Mouse (Mus musculus) kidney, postnatal 0 days (tissue): ENCODE results near the gene Sox15. TPM values are rescaled to one million over a fixed set of nuclear protein-coding genes. Genes with fewer than 3 reads are reported as not detected.

Experiments
- ATAC-seq: fragments of 200-750 bp; cut with Nextera tagmentation; replicated peaks from 2 replicates; pipeline ENCODE4 v1.8.0; 2017; ENCODE audit warnings: low read depth, moderate number of reproducible peaks, moderate TSS enrichment, moderate library complexity; ENCODE audit not compliant: low FRiP score
- DNase-seq: peaks from one replicate; pipeline ENCODE4 v3.0.0-alpha.2; 2016; ENCODE audit warnings: low spot score
- H3K27ac ChIP-seq: fragments of 300-500 bp; sonication (generic); 2 replicates; pipeline ENCODE4 v1.5.1; 2014; ENCODE audit warnings: mild to moderate bottlenecking
- H3K27me3 ChIP-seq: fragments of 300-500 bp; sonication (generic); 2 replicates; pipeline ENCODE4 v1.6.1; 2014; ENCODE audit warnings: low read length, mixed read lengths; ENCODE audit not compliant: insufficient read depth
- H3K36me3 ChIP-seq: fragments of 300-500 bp; sonication (generic); 2 replicates; pipeline ENCODE4 v1.6.1; 2014; ENCODE audit warnings: low read length, mixed read lengths; ENCODE audit not compliant: insufficient read depth
- H3K4me1 ChIP-seq: fragments of 300-500 bp; sonication (generic); replicated peaks from 2 replicates; pipeline ENCODE4 v1.6.1; 2014; ENCODE audit warnings: antibody characterized with exemption, low read length, mixed read lengths; ENCODE audit not compliant: insufficient read depth
- H3K4me2 ChIP-seq: fragments of 300-500 bp; sonication (generic); 2 replicates; pipeline ENCODE4 v1.6.1; 2014; ENCODE audit warnings: mild to moderate bottlenecking, low read length, moderate library complexity, mixed read lengths
- H3K4me3 ChIP-seq: fragments of 300-500 bp; sonication (generic); replicated peaks from 2 replicates; pipeline ENCODE4 v1.5.1; 2014; ENCODE audit warnings: low read depth, low read length
- H3K9ac ChIP-seq: fragments of 300-500 bp; sonication (generic); 2 replicates; pipeline ENCODE4 v1.6.1; 2014; ENCODE audit warnings: low read depth, low read length
- H3K9me3 ChIP-seq: fragments of 300-500 bp; sonication (generic); replicated peaks from 2 replicates; pipeline ENCODE4 v1.6.1; 2016; ENCODE audit warnings: low read length, inconsistent platforms, mixed read lengths
- CTCF ChIP-seq: IDR thresholded peaks from 2 replicates; pipeline ENCODE4 v1.5.1; 2016; ENCODE audit warnings: antibody characterized with exemption, low read depth, mild to moderate bottlenecking, moderate library complexity
- WGBS: fragments of 180-500 bp; shearing (Covaris S2); extraction: QIAGEN DNeasy Blood & Tissue Kit; methylation state at CpG from one replicate; pipeline ENCODE4 v1.1.7; 2014; 5-methylcytosine and 5-hydroxymethylcytosine counted together
- polyA plus RNA-seq: library from polyadenylated mRNA; unstranded; fragments of >200 nt; fragmentation: Nextera tagmentation; extraction: Ambion mirVana; gene quantifications from 2 replicates; pipeline ENCODE4 v1.2.1, GENCODE M21; 2015

Sox15 gene
- polyA plus RNA-seq, 1 experiment from 2014 or later, result 0.28 TPM

- WGBS, result under 1% methylated on average over 78 of the region's 80 CpGs
- H3K4me3 ChIP-seq, result peak within 1 kb of the TSS; percentile 85
- ATAC-seq, result peak; percentile 93
Observed at GRCm38 (mm10) chr11:69681314-69682208, 26.4 kb downstream of the Sox15 start, which contains the start of gene Senp3. Gene Senp3 (minus strand): TSS chr11:69682084.

DNA sequence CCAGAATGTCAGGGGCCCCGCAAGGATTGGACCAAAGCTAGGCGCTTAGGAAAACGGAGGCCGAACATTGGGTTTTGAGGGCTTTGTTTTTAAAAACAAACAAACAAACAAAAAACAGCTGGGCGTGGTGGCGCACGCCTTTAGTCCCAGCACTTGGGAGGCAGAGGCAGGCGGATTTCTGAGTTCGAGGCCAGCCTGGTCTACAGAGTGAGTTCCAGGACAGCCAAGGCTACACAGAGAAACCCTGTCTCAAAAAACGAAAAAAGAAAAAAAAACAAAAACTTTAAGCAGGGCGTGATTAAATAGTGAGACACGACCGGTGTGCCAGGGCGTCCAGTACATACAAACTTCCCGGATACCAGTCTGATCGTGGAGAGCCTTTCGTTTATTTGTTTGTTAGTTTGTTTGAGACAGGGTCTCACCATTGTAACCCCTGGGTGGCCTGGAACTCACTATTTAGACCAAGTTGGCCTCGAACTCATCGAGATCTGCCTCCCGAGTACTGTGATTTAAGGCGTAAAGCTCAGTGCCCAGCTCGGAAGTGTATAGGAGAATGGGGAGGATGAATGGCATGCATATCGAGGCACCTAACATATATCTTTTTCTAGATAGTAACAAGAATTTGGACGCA lies 27.2 kb downstream of the Sox15 start:
- H3K9me3 ChIP-seq, result no peaks in the 10 kb centered on the region
- H3K9ac ChIP-seq, result peak overlapping the region; percentile 51; the same call in 1 of the 2 replicates
- ATAC-seq, result no peak
- H3K4me2 ChIP-seq, result peak overlapping the region; percentile 90
- peaks cover 23% of the 10 kb centered on the region for H3K4me1 ChIP-seq
- H3K36me3 ChIP-seq, result peaks cover 17% of the 10 kb centered on the region; the same call in 1 of the 2 replicates
- no peak for DNase-seq
- peak overlapping the region; percentile 90 for H3K27ac ChIP-seq
- no peaks in the 10 kb centered on the region for H3K27me3 ChIP-seq
- TF ChIP-seq CTCF, result no peak
- 23% methylated on average over 24 of the region's 24 CpGs for WGBS
- H3K4me3 ChIP-seq, result peak overlapping the region; percentile 85

More at GRCm38 (mm10) chr11:69681314-69682208, 26.4 kb downstream of the Sox15 start, which contains the start of gene Senp3:
- Histone ChIP-seq H3K9ac (peak within 1 kb of the TSS; percentile 87), H3K27me3 (no peaks in the 10 kb centered on the region), H3K36me3 (peaks cover 21% of the 10 kb centered on the region; the same call in 1 of the 2 replicates), H3K27ac (peak within 1 kb of the TSS; percentile 90), H3K4me1 (peaks cover 20% of the 10 kb centered on the region), H3K4me2 (peak within 1 kb of the TSS; percentile 90), H3K9me3 (no peaks in the 10 kb centered on the region)
- TF ChIP-seq CTCF, result no peak
- DNase-seq, result peak; percentile 98

DNA sequence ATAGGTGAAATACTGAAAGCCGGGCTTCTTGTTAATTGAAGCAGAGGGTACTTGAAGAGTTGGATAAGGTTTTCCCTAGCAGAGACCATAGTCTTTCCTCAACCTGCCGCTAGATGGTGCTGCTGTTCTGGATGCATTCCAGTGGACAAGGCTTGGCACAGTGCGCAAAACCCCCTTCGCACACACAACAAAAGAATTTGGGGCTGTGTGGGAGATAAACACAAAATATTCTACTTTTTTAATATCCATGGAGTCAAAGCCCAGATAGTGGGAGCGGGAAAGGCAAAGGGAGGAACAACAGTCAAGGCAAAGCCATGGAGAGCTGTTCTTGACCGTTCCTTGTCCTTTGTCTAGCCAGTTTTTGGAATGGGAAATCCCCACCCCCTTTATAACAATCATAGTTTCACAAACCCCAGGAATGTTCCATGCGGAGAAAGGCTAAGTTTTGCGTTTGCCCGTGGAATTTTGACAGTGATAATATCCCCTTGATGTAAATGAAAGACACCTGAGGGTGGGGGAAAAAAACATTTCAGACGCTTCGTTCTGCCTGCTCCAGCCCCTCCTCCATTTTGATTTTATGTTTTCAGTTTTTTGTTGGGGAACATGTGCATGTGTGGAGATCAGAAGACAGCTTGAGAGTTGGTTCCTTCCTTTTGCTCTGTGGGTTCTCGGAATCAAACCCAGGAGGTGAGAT lies 27.9 kb downstream of the Sox15 start:
- no peak overlapping the region; the same call in 1 of the 2 replicates for H3K4me3 ChIP-seq
- H3K27ac ChIP-seq, result peak overlapping the region; percentile 90
- peak overlapping the region; percentile 33; the same call in 1 of the 2 replicates for H3K9ac ChIP-seq
- H3K4me2 ChIP-seq, result peak overlapping the region; percentile 90
- ATAC-seq (no peak), DNase-seq (peak; percentile 97)
- WGBS, result 16% methylated on average over 12 of the region's 12 CpGs
- H3K27me3 ChIP-seq, result no peaks in the 10 kb centered on the region
- H3K4me1 ChIP-seq, result peaks cover 23% of the 10 kb centered on the region
- peaks cover 10% of the 10 kb centered on the region; the same call in 1 of the 2 replicates for H3K36me3 ChIP-seq
- TF ChIP-seq CTCF, result peak; percentile 99
- H3K9me3 ChIP-seq, result no peaks in the 10 kb centered on the region

DNA sequence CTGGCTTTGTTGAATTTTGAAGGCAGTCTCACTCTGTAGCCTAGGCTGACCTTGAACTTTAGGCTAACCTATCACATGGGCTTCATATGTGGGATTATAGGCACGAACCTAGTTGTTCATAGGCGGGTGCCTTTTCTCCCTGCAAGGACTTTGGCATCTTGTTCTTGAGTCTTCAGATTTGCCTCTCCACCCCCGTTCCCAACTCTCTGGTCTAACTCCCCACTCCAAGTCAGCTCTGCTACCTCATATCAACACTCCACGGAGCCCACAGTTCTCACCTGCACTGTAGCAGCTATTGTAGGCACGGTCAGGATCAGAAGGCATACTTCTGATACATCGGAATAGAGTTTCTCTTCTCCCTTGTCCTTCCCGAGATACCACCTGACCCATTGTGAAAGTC lies 28.5 kb downstream of the Sox15 start:
- no peak overlapping the region for H3K4me3 ChIP-seq
- peak overlapping the region; percentile 65; the same call in 1 of the 2 replicates for H3K27ac ChIP-seq
- H3K4me1 ChIP-seq, result peaks cover 23% of the 10 kb centered on the region
- H3K4me2 ChIP-seq, result no peak overlapping the region
- no peak for TF ChIP-seq CTCF
- no peak for ATAC-seq
- H3K9me3 ChIP-seq, result no peaks in the 10 kb centered on the region
- no peak for DNase-seq
- 74% methylated on average over 7 of the region's 7 CpGs for WGBS
- no peaks in the 10 kb centered on the region for H3K27me3 ChIP-seq
- 0 out of 2 replicates have a peak, but pooled peaks cover 6% of the 10 kb centered on the region for H3K36me3 ChIP-seq
- no peak overlapping the region for H3K9ac ChIP-seq

DNA sequence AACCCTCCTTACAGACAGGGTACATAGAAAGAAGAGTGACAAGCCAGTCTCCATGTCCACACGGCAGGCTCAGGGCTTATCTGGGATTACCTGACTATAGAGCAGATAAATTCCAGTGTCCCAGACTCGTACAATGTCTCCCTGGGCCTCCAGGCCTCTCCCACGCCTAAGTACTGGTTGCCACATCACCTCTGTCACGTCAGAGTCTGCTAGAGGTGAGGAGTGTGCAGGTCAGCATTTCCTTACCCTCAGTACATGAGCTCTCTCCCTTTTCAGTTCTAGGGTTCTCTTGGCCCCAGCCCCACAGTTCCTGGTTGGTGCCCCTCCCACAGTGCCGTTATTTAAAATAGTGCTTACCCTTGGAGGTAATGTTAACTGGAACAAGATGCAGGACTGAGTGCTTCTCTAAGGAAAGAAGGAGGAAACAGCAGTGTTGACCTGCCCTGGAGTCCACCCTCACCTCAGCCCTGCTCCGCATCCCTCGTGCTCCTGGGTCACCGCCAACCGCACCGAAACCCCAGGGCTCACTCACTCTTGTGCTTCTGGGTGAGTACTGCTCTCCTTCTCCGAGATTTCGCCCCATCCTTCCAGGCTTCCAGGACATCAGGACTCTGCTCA lies 29.1 kb downstream of the Sox15 start:
- Histone ChIP-seq H3K27me3 (no peaks in the 10 kb centered on the region), H3K27ac (no peak overlapping the region), H3K9me3 (no peaks in the 10 kb centered on the region), H3K9ac (no peak overlapping the region), H3K36me3 (0 out of 2 replicates have a peak, but pooled peaks cover 4% of the 10 kb centered on the region), H3K4me1 (peaks cover 23% of the 10 kb centered on the region), H3K4me3 (no peak overlapping the region), H3K4me2 (no peak overlapping the region)
- ATAC-seq (no peak), DNase-seq (no peak)
- 74% methylated on average over 12 of the region's 12 CpGs for WGBS
- TF ChIP-seq CTCF, result no peak
